Mouse (Mus musculus): ENCODE results near the gene Mknk2.
A peak's percentile ranks its signal among the peaks of the same experiment; 100 is the strongest.

The Mknk2 gene

DNA sequence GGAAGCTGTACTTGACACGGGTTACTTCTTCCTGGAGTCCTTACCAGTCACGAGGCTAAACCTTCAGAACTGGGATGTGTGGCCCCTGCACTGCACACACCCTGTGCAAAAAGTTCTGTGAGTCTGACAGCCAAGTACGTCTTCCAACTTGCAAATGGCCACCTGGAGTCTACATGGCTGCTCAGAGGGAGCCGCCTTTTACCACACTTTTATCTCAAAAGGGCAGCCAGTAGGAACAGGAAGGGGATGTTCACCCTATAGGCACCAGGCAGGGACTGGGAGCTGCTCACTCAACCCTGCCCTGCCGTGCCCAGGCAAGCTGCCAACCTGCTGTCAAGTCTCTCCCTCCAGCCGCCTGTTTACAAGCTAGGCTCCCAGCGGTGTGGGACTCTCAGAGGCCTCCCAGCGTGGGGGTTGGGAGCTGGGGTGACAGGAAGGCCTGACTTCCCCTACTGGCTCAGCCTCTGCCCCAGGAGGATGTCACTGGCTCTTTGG lies at the start of gene Mknk2:
TSS of gene Mknk2 (minus strand) at position 171 of the 495 bp plus-strand sequence.
- DNase-seq (ENCODE audit: low spot score in 2 of 2): peak; percentile 72 to 77

DNA sequence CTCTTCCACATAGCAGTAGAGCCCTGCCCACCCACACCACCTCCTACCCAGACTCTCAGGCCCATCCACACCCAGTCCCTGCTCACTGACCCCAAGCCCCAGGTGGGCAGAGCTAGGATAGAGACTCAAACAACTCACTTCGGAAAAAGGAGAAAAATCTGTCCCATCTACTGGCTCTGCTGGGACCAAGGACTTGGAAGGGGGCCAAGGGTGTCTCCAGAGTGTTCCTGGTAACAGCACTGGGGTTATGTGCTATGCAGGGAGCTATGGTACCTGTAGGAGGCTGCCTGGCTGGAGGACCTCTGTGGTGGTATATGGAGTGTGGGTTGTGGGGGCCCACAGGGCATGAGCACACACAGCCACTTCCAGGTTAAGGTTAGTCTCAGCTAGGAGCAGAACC lies 39.4 kb upstream of the Mknk2 start:
- no peak for DNase-seq (ENCODE audit: low spot score in 2 of 2)

DNA sequence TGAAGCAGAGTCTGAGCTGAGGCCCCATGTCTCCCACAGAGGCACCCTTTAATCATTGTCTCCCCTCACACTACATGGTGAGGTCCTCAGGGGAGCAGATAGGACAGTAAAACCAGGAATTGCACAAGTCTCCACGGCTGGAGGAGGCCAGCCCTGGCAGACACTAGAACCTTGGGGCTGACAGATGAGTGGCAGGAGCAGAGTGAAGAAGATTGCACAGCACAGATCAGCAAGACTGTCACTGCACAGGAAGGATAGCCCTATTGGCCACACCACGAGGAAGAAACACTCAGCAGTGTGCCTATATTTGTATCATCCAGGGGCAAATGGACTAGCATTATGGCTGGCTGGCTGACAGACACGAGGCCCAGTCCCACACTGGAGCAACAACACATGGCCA lies 32.9 kb upstream of the Mknk2 start:
- DNase-seq (ENCODE audit: low spot score in 2 of 2): no peak

DNA sequence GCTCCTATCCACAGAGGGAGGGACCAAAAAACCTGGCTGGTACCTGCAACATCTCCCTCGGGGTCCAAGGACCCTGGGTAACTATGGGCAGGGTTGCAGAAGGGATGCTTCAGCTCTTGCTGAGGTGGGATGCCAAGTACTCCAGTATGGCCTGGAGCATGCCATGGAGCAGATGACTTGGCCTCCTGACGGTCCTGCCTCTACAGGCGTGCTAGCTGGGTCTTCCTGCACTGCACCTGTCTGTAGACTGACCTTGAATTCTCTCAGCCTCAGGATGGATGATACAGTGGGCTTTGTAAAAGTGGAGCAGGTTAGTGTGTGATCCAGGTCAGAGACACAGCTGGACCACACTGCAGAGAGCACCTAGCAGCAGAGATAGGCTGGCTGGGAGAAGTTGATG lies 27.6 kb upstream of the Mknk2 start:
- no peak for DNase-seq (ENCODE audit: low spot score in 2 of 2)

DNA sequence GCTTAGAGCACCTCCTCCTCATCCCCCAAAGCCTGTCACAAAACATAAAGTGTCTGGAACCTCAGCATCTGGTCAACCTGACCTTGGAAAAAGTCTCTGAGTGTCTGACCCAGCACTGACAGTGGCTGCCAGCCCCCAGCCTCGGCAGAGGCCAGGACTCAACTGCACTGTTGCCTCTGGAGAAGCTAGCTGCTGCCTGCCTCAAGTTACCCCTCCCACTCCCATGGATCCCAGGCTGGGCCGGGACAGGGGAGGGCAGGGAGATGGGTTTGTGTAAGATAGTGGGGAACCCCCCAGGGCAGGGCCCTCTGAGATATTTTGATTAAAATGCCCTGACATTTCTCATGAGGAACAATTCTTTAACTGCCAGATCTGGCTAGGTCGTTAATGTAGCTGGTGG lies 27.1 kb upstream of the Mknk2 start:
- DNase-seq (ENCODE audit: low spot score in 2 of 2): no peak

DNA sequence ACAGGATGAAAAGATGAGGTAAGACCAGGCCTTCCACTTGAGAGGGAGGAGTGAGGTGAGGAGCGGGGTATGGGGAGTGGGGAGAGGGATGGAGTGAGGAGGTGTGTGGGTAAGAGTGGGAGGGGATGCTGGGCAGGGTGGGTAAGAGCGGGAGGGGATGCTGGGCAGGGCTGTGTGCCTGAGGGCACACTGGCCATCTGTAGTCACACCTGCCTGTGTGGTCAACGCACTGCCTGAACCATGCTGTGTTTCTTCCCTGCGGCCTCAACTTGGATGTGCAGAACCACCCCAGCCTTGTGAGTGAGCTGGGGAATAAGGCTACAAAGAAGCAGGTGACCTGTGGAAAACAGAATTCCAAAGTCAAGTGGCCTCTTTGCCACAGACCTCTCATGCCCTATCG lies 26.5 kb upstream of the Mknk2 start:
- DNase-seq (ENCODE audit: low spot score in 2 of 2): no peak

DNA sequence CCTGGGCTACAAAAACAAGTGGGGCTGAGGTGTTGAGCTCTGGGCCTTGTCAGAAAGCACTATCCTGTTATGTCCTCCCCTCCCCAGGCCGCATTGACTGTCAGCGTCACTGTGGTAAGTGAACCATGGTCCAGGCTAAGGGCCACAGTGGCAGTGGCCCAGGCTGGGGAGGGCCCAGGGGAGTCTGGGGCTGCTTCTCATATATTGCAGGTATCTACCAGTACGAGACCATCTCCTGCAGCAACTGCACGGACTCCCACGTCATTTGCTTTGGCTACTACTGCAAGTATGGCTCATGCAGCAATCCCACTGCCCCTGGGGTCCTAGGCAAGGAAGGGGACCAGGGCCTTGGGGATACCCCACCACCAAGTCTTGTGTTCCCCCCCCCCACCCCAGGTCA lies 25.7 kb upstream of the Mknk2 start:
- DNase-seq (ENCODE audit: low spot score in 2 of 2): no peak

DNA sequence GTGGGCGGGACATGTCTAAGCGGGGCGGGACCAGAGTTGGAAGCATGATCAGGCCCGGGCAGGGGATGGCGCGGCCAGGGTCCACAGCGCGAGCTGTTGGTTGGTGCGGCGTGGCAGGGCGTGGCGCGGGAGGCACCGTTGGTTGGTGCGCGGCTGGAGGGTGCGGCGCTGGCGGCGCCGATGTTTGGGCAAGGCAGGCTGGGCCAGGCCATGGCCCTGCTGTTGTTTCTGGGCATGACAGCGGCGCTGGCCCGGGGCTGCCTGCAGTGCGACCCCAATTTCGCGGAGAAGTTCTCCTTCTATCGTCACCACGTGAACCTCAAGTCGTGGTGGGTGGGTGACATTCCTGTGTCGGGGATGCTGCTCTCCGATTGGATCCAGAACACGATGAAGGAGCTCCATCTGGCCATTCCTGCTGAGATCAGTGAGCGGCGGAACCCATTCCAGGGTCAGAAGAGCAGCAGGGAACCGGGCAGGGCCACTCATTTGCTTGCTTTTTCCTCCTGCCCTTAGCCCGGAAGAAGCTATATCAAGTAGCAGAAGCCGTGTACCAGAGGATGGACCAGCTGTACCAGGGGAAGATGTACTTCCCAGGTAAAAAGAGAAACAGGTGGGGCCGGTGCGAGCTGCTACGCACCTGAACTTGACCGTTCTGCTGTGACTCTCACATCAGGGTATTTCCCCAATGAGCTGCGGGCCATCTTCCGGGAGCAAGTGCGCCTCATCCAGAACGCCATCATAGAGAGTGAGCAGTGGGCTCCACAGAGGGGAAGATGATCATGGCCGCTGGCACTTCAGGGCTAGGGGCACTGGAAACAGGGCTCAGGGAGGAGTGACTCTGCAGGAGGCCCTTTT lies 24.9 kb upstream of the Mknk2 start:
- DNase-seq (ENCODE audit: low spot score in 2 of 2): peak; percentile 94 to 96

DNA sequence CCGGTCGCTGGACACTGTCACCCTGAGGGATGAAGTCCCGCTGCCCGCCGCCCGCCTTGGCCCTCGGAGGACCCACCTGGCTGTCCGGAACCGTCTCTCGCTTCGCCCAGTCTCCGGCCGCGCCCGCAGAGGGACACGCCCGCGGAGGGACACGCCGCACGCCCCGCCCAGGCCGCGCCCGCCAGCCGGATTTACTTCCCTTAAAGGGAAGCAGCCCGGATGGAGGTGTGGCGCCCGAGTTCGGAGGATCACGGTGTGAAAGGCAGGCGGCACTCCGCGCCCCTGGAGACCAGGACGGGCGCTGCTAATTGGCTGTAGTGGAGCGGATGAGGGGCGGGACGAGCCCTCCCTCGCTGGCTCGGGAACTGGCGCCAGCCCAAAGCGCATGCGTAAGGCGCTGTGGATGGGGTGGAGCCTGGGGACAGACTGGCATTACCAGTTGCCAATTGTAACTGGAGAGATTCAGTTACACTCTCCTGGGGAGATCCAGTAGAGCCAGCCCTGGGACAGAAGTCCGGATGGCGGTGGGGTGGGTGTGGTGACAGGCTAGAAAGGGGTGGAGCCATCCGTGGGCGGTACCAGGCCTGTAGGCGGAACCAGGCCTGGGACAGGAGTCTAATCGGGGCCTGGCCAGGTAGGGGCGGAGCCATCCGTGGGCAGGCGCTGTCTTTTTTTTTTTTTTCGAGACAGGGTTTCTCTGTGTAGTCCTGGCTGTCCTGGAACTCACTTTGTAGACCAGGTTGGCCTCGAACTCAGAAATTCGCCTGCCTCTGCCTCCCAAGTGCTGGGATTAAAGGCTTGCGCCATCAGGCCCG lies 24.0 kb upstream of the Mknk2 start, which contains the start of the genes Mob3a and Izumo4:
TSS of gene Mob3a (minus strand) at position 257 of the 815 bp plus-strand sequence.
TSS of gene Izumo4 (plus strand) at position 464 of the 815 bp plus-strand sequence.
- peak; percentile 98 to 99 for DNase-seq (ENCODE audit: low spot score in 2 of 2)

DNA sequence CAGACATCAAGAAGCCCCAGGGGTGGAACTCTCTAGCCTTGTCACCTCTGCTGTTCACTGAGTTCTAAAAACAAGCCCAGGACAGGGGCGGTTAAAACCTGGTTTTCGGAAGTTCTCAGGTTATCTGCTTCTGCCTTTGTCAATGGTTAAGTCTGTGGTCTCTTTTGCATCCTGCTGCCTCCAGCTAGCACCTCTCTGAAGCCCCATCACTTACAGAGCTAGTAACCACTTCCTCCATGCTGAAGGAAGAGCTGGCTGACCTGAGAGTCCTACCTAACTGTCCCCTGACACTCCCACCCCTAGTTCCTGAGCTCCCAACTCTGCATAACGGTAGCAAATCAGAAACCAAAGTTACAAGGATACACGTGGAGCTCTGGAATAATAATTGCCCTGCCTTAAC lies 22.8 kb upstream of the Mknk2 start:
- no peak for DNase-seq (ENCODE audit: low spot score in 2 of 2)

DNA sequence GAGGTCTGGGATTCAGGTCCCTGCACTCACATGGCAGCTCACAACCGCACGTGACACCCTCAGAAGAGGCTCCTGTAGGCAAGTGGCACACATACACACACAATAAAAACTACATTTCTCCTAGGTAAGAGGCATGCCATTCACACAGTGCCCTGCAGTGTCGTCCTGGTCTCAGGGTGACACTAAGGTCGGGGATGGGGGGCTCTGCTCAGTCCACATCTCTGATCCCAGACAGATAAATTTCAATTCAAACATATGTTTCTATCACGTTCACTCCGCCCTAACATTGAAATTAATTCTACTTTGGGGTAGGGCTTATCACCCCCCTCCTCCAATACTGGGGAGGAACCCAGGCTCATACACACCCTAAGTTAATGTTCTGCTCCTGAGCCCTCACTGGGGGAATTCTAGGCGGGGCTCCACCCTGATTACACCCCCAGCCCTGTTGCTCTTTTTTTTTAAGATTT lies 22.2 kb upstream of the Mknk2 start:
- DNase-seq (ENCODE audit: low spot score in 2 of 2): no peak

DNA sequence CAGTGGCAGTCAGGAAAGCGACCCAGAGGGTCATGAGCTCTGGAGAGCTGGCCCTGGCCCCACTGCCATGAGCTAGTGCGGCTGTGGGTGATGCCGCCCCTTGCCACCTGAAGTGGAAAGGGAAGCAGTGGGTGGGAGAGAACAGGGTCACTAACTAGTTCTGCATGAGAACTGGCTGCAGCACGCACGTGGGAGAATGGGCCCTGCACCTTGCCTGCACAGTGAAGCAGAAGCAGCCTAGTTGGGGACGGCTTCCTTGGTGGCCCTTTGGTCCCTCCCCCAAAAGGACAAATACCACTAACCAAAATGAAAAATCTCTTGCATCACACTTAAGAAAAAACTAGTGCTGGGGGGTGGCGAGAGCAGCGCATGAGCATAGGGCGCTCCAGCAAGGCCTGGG lies 20.7 kb upstream of the Mknk2 start:
- no peak for DNase-seq (ENCODE audit: low spot score in 2 of 2)

DNA sequence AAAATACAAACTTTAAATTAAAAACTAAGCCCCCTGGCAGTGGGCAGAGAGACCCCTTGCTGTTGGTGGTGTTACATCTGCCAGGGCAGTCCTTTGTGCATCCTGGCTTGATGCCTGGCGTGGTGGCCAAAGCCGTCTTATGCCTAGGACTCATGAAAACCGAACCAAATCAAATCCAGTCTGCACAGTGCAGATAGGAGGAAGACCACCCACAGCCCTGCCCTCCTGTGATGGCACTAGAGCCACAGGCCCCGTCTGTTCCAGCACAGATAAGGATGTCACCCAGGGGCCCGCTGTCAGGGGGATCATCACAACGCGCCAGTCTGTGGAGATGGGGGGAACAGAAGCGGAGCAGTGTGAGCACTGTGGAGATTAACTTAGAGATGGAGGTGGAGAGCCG lies 19.9 kb upstream of the Mknk2 start:
- DNase-seq (ENCODE audit: low spot score in 2 of 2): no peak

DNA sequence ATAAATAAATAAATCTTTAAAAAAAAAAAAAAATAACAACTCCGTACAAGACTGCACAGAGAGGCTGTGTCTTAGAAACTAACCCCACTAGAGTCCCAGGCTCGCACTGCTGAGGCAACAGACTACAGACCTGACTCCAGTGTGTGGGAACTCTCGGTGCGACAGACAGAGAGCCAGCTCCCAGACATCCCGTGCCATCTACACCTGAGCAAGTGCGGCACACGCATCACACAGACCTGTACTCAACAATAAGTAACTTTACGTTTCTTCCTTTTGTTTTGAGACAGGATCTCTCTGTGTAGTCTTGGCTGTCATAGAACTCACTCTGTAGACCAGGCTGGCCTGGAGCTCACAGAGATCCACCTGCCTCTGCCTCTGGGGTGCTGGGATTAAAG lies 19.5 kb upstream of the Mknk2 start:
- no peak for DNase-seq (ENCODE audit: low spot score in 2 of 2)

DNA sequence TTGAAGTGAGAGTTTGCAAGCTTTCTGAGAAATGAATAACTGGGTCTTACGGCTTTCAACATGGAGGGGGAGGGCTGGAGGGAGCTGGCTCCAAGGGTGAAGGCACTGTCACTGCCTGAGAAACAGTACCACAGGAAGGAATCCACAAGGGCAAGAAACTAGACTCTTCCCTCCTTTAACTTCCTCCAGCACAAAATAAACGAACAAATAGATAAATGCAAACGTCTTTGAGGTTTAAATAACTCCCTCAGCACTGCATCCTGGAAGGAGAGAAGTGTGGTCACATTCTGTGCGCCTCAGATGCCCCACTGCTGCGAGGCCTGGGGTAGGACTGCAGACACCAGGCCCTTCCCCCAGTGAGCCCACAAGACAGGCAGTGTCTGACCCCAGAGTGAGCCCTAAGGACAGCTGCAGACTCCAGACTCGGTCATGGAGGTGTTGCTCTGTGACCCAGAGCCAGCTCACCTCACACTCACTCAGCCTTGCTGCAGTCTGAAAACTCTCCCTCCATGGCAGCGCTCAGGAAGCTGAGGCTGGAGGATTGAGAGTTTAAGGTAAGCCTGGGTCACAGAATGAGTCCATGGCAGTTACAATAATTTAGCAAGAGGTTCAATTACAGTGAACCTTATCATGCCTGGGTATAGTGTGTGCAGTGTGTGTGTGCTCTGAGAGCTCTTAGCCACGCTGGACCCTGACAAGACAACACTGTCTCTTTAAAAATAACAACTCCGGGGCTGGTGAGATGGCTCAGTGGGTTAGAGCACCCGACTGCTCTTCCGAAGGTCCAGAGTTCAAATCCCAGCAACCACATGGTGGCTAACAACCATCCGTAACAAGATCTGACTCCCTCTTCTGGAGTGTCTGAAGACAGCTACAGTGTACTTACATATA lies 18.8 kb upstream of the Mknk2 start:
- DNase-seq (ENCODE audit: low spot score in 2 of 2): no peak

DNA sequence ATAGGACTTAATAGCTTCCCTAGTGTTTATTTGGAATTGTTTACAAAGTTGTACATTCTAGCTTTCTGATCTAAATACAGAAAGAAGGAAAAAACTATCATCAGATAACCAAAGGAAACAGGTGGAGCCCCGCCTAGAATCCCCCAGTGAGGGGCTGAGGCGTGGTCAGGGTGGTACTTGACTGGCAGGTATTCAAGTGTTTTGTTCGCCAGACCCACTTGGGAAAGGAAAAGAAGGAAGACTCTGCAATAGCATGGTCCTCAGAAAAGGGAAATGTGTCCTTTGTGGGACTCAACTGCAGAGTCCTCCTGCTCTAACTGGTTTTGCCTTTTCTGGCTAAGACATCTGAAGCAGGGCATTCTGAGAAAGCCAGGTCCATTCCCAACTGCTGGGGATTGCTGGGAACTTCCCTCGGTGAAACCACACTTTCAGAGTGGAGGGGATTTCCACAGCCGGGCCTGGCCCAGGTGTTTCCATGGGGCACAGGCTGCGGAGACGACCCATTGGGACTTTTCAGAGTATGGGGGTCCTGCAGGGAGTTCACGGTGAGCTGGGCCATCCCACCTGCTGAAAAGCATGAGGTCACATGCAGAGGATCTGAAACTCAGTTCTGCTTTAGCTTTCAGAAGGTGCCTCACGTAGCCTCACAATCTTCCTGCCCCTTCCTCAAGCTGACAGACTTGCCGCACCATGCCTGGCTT lies 18.0 kb upstream of the Mknk2 start:
- DNase-seq (ENCODE audit: low spot score in 2 of 2): no peak

DNA sequence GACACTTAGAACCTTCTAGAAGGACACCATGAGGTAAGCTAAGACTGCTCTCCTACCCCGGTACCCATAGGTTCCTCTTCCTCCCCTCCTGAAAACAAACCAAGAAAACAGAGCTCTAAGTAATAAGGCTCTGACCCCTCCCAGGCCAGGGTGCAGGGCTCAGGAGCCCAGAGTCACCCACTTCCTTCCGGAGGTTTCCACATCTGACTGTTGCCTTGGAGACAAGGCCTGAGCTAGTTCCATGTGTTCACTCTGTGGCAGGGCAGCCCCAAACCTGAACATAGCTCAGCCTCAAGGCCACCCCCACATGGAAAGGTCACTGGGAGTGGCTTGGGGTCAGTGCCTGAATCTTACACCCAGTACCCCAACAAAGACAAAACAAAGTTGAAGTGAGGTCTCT lies 17.3 kb upstream of the Mknk2 start:
- no peak for DNase-seq (ENCODE audit: low spot score in 2 of 2)

DNA sequence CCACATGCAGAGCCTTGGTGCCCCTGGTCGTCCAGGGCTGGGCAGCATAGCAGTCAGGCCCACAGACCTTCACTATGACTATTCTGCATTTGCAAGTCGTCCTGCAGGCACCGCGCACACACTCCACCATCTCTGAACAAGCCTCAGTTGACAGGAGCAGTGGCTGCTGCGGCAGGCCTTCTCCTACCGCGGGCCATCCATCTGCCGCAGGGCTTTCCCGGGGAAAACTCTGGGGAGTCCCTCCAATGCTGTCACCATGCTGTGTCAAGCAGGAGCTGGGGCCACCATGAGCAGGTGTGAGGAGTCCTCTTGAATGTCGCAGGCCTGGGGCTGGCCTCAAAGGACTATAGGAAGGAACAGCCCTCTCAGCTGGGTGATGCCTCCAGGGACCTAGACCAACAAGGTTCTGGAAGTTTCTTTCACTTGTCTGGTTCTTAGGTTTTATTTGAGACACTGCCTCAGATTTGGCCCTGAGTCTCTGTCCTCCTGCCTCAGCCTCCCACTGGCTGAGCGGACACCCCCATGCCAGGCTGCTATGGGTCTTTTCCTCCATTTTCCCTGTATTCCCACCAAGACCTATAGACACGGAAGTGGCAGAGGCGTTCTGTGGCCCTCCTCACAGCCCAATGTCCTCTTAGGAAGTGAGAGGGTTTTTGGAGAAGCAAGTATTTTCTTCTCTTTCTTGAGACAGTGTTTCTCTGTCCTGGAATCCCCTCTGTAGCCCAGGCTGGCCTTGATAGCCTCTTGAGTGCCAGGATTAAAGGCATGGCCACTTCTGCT lies 16.4 kb upstream of the Mknk2 start:
- DNase-seq (ENCODE audit: low spot score in 2 of 2): no peak

DNA sequence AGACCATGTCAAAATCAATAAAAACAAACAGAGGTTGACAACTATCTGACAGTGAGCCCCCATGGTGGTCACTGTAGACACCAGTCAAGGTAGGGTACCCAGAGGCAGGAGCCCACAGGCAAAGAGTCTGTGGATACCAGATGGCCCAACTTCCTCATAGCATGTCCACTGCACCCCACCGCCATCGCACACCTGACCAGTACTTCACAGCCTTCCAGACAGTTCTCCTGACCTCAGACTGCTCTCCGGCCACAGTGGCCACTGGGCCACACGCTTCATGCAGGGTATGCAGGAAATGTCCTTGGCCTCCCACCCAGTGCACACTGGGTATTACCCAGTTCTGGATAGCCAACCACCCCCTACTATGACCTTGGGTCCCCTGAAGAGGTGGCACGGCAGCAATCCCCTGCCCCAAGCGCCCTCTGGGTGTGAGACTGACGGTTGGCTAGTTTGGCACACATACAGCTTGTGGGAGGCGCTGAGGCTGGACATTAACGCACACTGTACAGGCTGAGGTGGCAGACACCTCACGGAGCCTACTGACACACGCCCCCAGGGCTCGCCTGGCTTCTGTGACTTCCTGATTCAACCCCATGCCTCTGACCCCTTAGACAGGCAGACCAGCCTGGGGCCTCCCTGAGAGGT lies 15.6 kb upstream of the Mknk2 start:
- no peak for DNase-seq (ENCODE audit: low spot score in 2 of 2)

Measured in right cerebral cortex, postnatal 36 days (tissue).